Mouse (Mus musculus) embryonic facial prominence, embryonic 14.5 days (tissue): ENCODE data around the gene Dock11. TPM values are rescaled to one million over a fixed set of nuclear protein-coding genes. Genes with fewer than 3 reads are reported as not detected.
A peak's percentile ranks its signal among the peaks of the same experiment; 100 is the strongest.

Source experiments
- ATAC-seq: fragments of 200-750 bp; cut with Nextera tagmentation; 2 replicates; pipeline ENCODE4 v1.8.0; 2017; ENCODE audit warnings: low read depth, moderate number of reproducible peaks, moderate TSS enrichment
- DNase-seq: peaks from one replicate; pipeline ENCODE4 v3.0.0-alpha.2; 2015; ENCODE audit warnings: low spot score
- H3K27ac ChIP-seq: fragments of 300-500 bp; sonication (generic); replicated peaks from 2 replicates; pipeline ENCODE4 v1.5.1; 2014; ENCODE audit warnings: low read depth, mild to moderate bottlenecking, low read length, moderate library complexity
- H3K27me3 ChIP-seq: fragments of 300-500 bp; sonication (generic); replicated peaks from 2 replicates; pipeline ENCODE4 v1.6.1; 2014; ENCODE audit warnings: low read length; ENCODE audit not compliant: control insufficient read depth, insufficient read depth
- H3K36me3 ChIP-seq: fragments of 300-500 bp; sonication (generic); 2 replicates; pipeline ENCODE4 v1.6.1; 2014; ENCODE audit warnings: low read length, mixed read lengths; ENCODE audit not compliant: control insufficient read depth, insufficient read depth
- H3K4me1 ChIP-seq: fragments of 300-500 bp; sonication (generic); 2 replicates; pipeline ENCODE4 v1.6.1; 2014; ENCODE audit warnings: antibody characterized with exemption, low read length; ENCODE audit not compliant: control insufficient read depth, insufficient read depth
- H3K4me2 ChIP-seq: fragments of 300-500 bp; sonication (generic); 2 replicates; pipeline ENCODE4 v1.6.1; 2014; ENCODE audit warnings: low read depth, mild to moderate bottlenecking, low read length, moderate library complexity, mixed read lengths
- H3K4me3 ChIP-seq: fragments of 300-500 bp; sonication (generic); 2 replicates; pipeline ENCODE4 v1.5.1; 2014; ENCODE audit warnings: low read depth, mild to moderate bottlenecking, low read length
- H3K9ac ChIP-seq: fragments of 300-500 bp; sonication (generic); 2 replicates; pipeline ENCODE4 v1.6.1; 2014; ENCODE audit warnings: low read depth, mild to moderate bottlenecking, low read length, moderate library complexity, mixed read lengths
- H3K9me3 ChIP-seq: fragments of 300-500 bp; sonication (generic); 2 replicates; pipeline ENCODE4 v1.6.1; 2016; ENCODE audit warnings: low read length; ENCODE audit not compliant: control insufficient read depth
- WGBS: fragments of 180-500 bp; shearing (Covaris S2); extraction: QIAGEN DNeasy Blood & Tissue Kit; methylation state at CpG from one replicate; pipeline ENCODE4 v1.1.7; 2014; 5-methylcytosine and 5-hydroxymethylcytosine counted together
- polyA plus RNA-seq: library from polyadenylated mRNA; unstranded; fragments of >200 nt; fragmentation: Nextera tagmentation; extraction: Ambion mirVana; gene quantifications from 2 replicates; pipeline ENCODE4 v1.2.1, GENCODE M21; 2014

The Dock11 gene
- 25.2 and 25.5 TPM in 2 replicates for polyA plus RNA-seq

DNA sequence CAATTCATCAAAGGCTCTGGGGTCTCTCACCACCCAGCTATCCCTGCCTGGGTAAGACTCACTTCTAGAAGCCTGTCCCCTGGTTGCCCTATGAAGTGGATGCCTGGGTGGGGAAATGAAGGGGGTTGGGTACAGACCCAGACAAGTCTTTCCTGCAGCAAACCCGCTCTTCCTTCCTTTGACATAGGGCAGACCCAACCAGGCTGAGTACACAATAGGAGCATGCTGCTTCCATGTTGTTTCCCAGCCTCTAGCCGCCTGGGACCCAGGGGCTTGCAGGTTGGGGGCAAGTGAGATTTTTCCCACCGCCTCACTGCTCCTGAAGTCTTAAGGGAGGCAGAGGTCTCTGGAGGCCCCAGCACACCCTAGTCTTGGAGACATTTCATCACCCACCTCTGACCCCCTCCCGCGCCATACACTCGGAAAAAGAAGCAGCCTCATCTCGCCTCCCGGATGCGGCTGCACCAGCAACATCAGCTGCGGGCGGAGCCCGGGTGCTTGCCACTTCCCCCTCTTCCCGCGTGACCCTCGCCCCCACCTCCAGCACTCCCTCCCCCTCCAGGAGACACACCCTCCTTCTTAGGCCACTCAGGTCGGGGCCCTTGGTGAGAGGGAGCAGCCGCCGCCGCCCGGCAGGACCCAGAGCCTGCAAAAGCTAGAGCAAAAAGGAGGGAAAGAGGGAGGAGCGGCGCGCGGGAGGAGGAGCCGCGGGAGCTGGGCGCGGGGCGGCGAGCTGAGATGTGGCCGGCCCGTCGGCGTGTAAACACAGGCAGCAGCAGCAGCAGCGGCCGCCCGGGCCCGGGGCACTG lies at the start of gene Dock11:
TSS of gene Dock11 (plus strand) at position 746 of the 809 bp plus-strand sequence.
- Histone ChIP-seq H3K27me3 (no peaks in the 10 kb centered on the region), H3K4me2 (peak within 1 kb of the TSS; percentile 63), H3K4me3 (peak within 1 kb of the TSS; percentile 57), H3K9me3 (no peaks in the 10 kb centered on the region), H3K4me1 (no peaks in the 10 kb centered on the region), H3K27ac (peak within 1 kb of the TSS; percentile 58; the same call in 1 of the 2 replicates), H3K36me3 (no peaks in the 10 kb centered on the region), H3K9ac (peak within 1 kb of the TSS; percentile 73)
- DNase-seq (peak; percentile 67), ATAC-seq (peak; percentile 90)
- 30% methylated on average over 14 of the region's 38 CpGs for WGBS

DNA sequence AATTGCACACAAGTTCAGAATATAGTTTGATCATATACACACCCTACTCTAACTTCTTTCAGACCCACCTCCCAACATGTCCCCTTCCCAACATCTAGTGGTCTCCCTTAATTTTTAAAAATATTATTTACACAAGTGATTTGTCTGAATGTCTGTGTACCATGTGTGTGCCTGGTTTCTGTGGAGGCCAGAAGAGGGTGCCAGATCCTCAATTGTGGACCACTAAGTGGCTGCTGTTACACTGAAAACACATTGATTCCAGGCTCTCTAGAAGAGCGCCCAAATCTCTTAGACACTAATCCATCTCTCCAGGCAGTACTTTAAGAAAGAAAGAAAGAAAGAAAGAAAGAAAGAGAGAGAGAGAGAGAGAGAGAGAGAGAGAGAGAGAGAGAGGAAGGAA lies 8.9 kb upstream of the Dock11 start:
- no peak for DNase-seq
- ATAC-seq, result no peak
- H3K4me1 ChIP-seq, result no peaks in the 10 kb centered on the region
- no peaks in the 10 kb centered on the region for H3K36me3 ChIP-seq
- no peaks in the 10 kb centered on the region for H3K27me3 ChIP-seq
- no peak overlapping the region for H3K9ac ChIP-seq
- 63% methylated on average over 1 of the region's 1 CpGs for WGBS
- H3K27ac ChIP-seq, result no peak overlapping the region
- H3K9me3 ChIP-seq, result no peaks in the 10 kb centered on the region
- no peak overlapping the region for H3K4me2 ChIP-seq
- H3K4me3 ChIP-seq, result no peak overlapping the region

- peak overlapping the region; percentile 63 for H3K4me2 ChIP-seq
- ATAC-seq, result peak; percentile 64
Observed at GRCm38 (mm10) chrX:35888945-35889799, 540 bp downstream of the Dock11 start.

GRCm38 (mm10) chrX:35889800-35890106 lies 1.1 kb downstream of the Dock11 start:
- WGBS, result 6% methylated on average over 8 of the region's 8 CpGs
- peak overlapping the region; percentile 73 for H3K9ac ChIP-seq
- peak overlapping the region; percentile 57 for H3K4me3 ChIP-seq
- H3K27ac ChIP-seq, result no peak overlapping the region
- ATAC-seq (peak; percentile 24), DNase-seq (no peak)
- H3K9me3 ChIP-seq, result no peaks in the 10 kb centered on the region
- peak overlapping the region; percentile 63 for H3K4me2 ChIP-seq
- no peaks in the 10 kb centered on the region for H3K4me1 ChIP-seq
- no peaks in the 10 kb centered on the region for H3K36me3 ChIP-seq
- no peaks in the 10 kb centered on the region for H3K27me3 ChIP-seq

More at GRCm38 (mm10) chrX:35888945-35889799, 540 bp downstream of the Dock11 start:
- Histone ChIP-seq H3K4me1 (no peaks in the 10 kb centered on the region), H3K4me3 (peak overlapping the region; percentile 57), H3K9ac (peak overlapping the region; percentile 73), H3K27me3 (no peaks in the 10 kb centered on the region), H3K27ac (peak overlapping the region; percentile 58; the same call in 1 of the 2 replicates), H3K9me3 (no peaks in the 10 kb centered on the region), H3K36me3 (no peaks in the 10 kb centered on the region)
- DNase-seq, result peak; percentile 13
- 19% methylated on average over 22 of the region's 58 CpGs for WGBS

DNA sequence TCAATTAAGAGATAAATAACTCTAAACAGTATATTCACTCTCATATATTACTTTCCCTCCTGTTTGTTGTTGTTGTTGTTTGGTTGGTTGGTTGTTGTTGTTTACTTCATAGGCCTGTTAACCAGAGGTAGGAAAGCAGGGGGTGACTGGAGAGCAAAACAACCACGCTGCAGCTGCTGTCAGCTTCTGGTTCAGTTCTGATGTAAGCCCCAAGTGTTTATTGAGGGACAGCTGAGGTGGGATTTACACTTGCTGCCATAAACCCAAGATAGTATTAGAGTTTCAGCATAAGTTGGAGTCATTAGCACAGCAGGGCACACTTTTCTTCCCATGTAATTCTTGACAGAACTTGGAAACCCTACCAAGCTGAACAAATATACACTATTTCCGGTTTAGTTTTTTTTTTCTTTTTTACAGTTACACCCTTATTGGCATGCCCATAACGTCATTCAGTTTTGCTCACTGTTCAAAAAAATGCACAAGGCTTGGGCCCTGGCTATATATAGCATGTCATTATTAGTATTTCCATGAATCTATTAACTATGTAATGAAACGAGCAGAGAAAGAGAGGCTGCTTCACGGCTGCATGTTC lies 3.0 kb downstream of the Dock11 start:
- no peaks in the 10 kb centered on the region for H3K4me1 ChIP-seq
- DNase-seq (peak; percentile 5), ATAC-seq (no peak)
- H3K36me3 ChIP-seq, result no peaks in the 10 kb centered on the region
- H3K9ac ChIP-seq, result no peak overlapping the region
- H3K9me3 ChIP-seq, result no peaks in the 10 kb centered on the region
- no peak overlapping the region for H3K4me2 ChIP-seq
- H3K4me3 ChIP-seq, result no peak overlapping the region
- no peak overlapping the region for H3K27ac ChIP-seq
- H3K27me3 ChIP-seq, result no peaks in the 10 kb centered on the region
- 47% methylated on average over 5 of the region's 5 CpGs for WGBS

GRCm38 (mm10) chrX:35892377-35892776 lies 3.7 kb downstream of the Dock11 start:
- ATAC-seq, result no peak
- Histone ChIP-seq H3K4me3 (no peak overlapping the region), H3K27me3 (no peaks in the 10 kb centered on the region), H3K4me1 (no peaks in the 10 kb centered on the region), H3K36me3 (no peaks in the 10 kb centered on the region), H3K4me2 (no peak overlapping the region), H3K27ac (no peak overlapping the region), H3K9me3 (no peaks in the 10 kb centered on the region), H3K9ac (no peak overlapping the region)
- DNase-seq, result peak; percentile 3
- WGBS, result 48% methylated on average over 5 of the region's 5 CpGs

GRCm38 (mm10) chrX:35897648-35898500 lies 9.2 kb downstream of the Dock11 start:
- no peak overlapping the region for H3K27ac ChIP-seq
- DNase-seq (no peak), ATAC-seq (no peak)
- H3K36me3 ChIP-seq, result no peaks in the 10 kb centered on the region
- no peaks in the 10 kb centered on the region for H3K27me3 ChIP-seq
- H3K4me3 ChIP-seq, result no peak overlapping the region
- H3K4me1 ChIP-seq, result no peaks in the 10 kb centered on the region
- no peak overlapping the region for H3K4me2 ChIP-seq
- H3K9ac ChIP-seq, result no peak overlapping the region
- no peaks in the 10 kb centered on the region for H3K9me3 ChIP-seq
- 72% methylated on average over 11 of the region's 11 CpGs for WGBS

- Histone ChIP-seq H3K36me3 (no peaks in the 10 kb centered on the region), H3K27ac (no peak overlapping the region), H3K4me1 (no peaks in the 10 kb centered on the region), H3K4me3 (no peak overlapping the region), H3K4me2 (no peak overlapping the region), H3K9me3 (no peaks in the 10 kb centered on the region), H3K27me3 (no peaks in the 10 kb centered on the region), H3K9ac (no peak overlapping the region)
- WGBS, result 94% methylated on average over 2 of the region's 2 CpGs
- ATAC-seq (no peak), DNase-seq (no peak)
Observed at GRCm38 (mm10) chrX:35898501-35898766, 9.8 kb downstream of the Dock11 start.
